Mouse (Mus musculus): ENCODE measurements around the gene Gm6525.

Gene Gm6525

DNA sequence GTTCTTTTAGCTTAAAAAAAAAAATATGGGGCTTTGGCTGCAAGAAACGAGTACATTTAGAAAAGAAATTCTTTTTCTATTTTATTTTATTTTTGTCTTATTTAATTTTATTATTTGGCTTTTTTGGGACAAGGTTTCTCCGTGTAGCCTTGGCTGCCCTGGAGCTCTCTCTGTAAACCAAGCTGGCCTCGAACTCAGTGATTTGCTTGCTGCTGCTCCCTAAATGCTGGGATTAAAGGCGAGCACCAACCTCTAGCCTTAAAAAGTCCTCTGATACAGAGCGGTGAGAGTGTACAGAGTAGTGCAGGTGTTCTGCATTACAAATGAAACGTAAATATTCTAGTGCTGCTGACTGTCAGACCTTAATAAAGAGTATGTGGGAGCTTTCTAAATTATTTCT is 17.8 kb upstream of the Gm6525 start:
- Histone ChIP-seq H3K36me3 (ENCODE audit: control insufficient read depth, insufficient read depth, low read length, poor library complexity, severe bottlenecking) (no peaks in the 10 kb centered on the region), H3K27me3 (ENCODE audit: control insufficient read depth, insufficient read depth, low read length, poor library complexity, severe bottlenecking) (no peaks in the 10 kb centered on the region)
- no peak for DNase-seq (ENCODE audit: low read depth, low spot score)

DNA sequence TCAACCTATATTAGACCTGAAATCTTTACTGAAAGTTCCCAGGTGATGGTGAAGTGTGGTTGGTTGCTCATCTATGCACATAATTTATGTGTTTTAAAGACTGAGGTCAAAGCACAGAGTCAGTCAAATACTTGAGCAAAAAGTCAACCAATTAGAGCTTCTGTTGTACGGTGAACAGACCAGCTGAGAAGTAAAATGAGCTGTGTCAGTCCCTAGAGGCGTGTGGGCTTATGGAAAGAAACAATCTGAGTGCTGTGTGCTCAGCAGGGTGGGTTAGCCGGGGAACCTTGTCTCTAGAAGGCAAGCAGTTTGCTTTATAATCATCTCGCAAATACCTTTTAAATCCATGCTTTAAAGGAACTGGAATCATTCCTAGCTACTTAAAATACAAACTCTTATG is 16.9 kb upstream of the Gm6525 start:
- H3K36me3 ChIP-seq (ENCODE audit: control insufficient read depth, insufficient read depth, low read length, poor library complexity, severe bottlenecking), result no peaks in the 10 kb centered on the region
- H3K27me3 ChIP-seq (ENCODE audit: control insufficient read depth, insufficient read depth, low read length, poor library complexity, severe bottlenecking), result no peaks in the 10 kb centered on the region
- peak; percentile 58 for DNase-seq (ENCODE audit: low read depth, low spot score)

DNA sequence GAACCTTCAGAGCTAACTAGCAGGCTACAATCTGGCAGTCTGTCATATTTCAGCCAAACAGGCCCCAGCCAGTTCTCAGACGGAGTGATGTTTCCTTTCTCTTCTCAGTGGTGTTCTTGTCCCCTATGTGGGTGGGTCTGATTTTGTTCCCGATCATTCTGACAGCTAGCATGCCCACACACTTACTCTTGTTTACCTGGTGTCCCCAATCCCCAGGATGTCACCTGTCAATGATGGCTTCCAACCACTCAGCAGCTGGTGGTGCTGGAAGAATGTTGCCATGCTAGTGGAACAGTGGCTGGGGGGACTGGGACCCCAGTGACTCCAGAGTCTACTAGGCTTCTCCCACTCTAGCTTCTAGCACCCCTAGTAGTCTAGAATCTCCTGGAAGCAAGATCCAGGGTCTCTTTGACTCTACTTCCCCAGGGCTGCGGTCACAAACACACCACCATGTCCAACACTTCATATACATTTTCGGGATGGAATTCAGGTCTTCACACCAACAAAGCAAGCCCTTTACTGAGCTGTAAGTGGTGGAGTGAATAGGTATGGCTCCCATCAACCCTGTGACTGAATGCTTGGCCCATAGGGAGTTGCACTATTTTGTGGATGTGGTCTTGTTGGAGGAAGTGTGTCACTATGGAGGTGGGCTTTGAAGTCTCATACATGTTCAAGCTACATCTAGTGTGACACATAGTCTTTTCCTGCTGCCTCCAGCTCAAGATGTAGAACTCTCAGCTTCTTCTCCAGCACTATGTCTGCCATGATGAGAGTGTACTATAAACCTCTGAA is 16.1 kb upstream of the Gm6525 start:
- Histone ChIP-seq H3K36me3 (ENCODE audit: control insufficient read depth, insufficient read depth, low read length, poor library complexity, severe bottlenecking) (no peaks in the 10 kb centered on the region), H3K27me3 (ENCODE audit: control insufficient read depth, insufficient read depth, low read length, poor library complexity, severe bottlenecking) (no peaks in the 10 kb centered on the region)
- DNase-seq (ENCODE audit: low read depth, low spot score), result no peak

DNA sequence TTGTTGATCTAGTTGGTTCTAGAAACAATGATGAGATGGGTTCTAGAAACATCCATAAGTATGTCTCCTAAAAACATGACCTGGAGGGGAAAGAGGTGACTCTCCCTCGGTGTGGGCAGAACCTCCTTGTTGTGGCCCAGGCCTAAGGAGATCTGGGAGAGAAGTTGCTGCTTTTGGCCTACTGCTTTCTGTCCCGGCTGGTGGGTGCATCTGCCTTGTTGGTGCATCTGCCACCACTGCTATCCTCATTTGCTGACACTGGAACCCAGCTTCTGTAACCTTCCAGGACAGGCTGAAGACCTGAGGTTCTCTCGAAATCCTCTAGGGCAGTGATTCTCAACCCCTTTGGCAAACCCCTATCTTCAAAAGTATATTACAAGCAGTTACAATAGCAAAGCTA is 8.5 kb upstream of the Gm6525 start:
- Histone ChIP-seq H3K36me3 (ENCODE audit: control insufficient read depth, insufficient read depth, low read length, poor library complexity, severe bottlenecking) (no peaks in the 10 kb centered on the region), H3K27me3 (ENCODE audit: control insufficient read depth, insufficient read depth, low read length, poor library complexity, severe bottlenecking) (no peaks in the 10 kb centered on the region)
- DNase-seq (ENCODE audit: low read depth, low spot score), result no peak

DNA sequence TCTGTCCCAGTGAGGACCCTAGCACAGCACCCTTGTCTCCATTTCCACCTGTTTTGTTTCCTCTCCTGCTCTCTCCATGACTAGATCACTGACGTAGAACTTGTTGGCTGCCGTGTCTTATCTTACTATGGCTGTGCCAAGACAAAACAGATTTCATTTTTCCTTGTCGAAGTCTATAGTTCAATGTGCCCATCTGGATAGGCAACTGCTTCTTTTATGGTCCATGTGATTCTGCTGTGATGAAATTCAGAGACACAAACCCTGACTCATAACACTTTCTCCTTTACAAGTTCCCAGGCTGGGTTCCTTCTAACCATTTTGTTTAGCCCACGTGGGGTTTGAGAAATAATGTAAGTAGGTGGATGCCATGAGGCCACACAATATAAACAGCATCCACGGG is 7.8 kb upstream of the Gm6525 start:
- H3K27me3 ChIP-seq (ENCODE audit: control insufficient read depth, insufficient read depth, low read length, poor library complexity, severe bottlenecking), result no peaks in the 10 kb centered on the region
- DNase-seq (ENCODE audit: low read depth, low spot score), result no peak
- no peaks in the 10 kb centered on the region for H3K36me3 ChIP-seq (ENCODE audit: control insufficient read depth, insufficient read depth, low read length, poor library complexity, severe bottlenecking)

DNA sequence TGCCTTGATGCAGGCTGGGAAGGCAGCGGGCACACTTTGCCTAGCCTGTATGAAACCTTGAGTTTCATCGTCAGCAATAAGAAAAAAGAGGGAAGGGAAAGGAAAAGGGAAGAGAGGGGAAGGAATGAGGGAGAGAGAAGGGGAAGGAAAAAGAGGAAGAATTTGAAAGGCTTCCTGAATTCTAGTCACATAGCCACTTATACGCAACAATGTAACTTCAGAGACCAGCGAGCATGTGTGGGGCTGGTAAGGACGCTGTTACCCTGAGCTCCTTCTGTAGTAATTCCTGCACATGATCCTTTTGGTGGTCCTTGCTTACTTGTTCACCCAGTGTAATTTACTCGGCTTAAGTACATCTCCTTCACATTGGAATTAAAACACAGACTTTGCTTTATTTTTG is 5.0 kb upstream of the Gm6525 start:
- no peaks in the 10 kb centered on the region for H3K27me3 ChIP-seq (ENCODE audit: control insufficient read depth, insufficient read depth, low read length, poor library complexity, severe bottlenecking)
- no peaks in the 10 kb centered on the region for H3K36me3 ChIP-seq (ENCODE audit: control insufficient read depth, insufficient read depth, low read length, poor library complexity, severe bottlenecking)
- no peak for DNase-seq (ENCODE audit: low read depth, low spot score)

DNA sequence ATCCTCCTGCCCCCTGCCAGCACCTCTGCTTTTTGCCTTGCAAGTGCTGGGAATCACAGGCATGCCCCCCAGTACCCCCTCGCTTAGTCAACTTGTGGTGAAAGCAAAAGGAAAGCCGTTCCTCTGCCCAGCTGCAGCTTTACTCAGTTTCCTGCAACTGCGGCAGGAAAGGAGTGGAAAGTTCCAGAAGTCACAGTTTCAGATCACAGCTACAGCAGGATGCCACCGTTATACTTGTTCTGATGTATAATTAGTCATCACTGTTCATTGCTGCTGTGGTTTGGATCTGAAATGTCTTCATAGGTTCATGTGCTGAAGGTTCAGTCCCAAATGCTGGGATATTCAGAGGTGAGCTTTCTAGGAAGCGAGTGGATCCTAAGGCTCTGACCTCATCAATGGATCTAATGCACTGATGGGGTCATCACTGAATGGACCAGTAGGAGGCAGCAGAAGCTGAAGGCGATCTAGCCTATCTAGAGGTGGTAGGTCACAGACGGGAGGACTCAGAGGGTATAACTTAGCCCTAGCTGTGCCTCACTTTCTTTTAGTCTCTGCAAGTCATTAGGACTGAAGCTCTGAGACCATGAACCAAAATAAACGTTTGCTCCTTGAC is 4.4 kb upstream of the Gm6525 start:
- Histone ChIP-seq H3K36me3 (ENCODE audit: control insufficient read depth, insufficient read depth, low read length, poor library complexity, severe bottlenecking) (no peaks in the 10 kb centered on the region), H3K27me3 (ENCODE audit: control insufficient read depth, insufficient read depth, low read length, poor library complexity, severe bottlenecking) (no peaks in the 10 kb centered on the region)
- peak; percentile 34 for DNase-seq (ENCODE audit: low read depth, low spot score)

DNA sequence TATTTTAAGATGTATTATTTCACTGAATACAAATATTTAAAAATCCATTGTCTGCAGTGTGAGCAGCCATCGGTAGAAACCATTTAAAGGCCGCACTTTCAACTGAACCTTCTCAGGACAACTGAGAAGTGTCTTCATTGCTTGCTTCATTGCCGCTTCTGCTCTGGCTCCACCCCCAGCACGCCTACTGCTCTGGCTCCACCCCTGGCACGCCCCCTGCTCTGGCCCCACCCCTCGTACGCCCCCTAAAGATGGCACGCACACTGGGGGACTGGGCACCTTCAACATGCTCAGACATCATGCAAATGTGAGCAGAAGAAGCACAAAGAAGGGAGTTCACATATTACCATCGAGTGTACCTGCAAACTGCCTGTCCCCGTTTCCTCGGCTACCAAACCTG is 1.5 kb upstream of the Gm6525 start:
- no peaks in the 10 kb centered on the region for H3K36me3 ChIP-seq (ENCODE audit: control insufficient read depth, insufficient read depth, low read length, poor library complexity, severe bottlenecking)
- H3K27me3 ChIP-seq (ENCODE audit: control insufficient read depth, insufficient read depth, low read length, poor library complexity, severe bottlenecking), result no peaks in the 10 kb centered on the region
- DNase-seq (ENCODE audit: low read depth, low spot score), result peak; percentile 20

DNA sequence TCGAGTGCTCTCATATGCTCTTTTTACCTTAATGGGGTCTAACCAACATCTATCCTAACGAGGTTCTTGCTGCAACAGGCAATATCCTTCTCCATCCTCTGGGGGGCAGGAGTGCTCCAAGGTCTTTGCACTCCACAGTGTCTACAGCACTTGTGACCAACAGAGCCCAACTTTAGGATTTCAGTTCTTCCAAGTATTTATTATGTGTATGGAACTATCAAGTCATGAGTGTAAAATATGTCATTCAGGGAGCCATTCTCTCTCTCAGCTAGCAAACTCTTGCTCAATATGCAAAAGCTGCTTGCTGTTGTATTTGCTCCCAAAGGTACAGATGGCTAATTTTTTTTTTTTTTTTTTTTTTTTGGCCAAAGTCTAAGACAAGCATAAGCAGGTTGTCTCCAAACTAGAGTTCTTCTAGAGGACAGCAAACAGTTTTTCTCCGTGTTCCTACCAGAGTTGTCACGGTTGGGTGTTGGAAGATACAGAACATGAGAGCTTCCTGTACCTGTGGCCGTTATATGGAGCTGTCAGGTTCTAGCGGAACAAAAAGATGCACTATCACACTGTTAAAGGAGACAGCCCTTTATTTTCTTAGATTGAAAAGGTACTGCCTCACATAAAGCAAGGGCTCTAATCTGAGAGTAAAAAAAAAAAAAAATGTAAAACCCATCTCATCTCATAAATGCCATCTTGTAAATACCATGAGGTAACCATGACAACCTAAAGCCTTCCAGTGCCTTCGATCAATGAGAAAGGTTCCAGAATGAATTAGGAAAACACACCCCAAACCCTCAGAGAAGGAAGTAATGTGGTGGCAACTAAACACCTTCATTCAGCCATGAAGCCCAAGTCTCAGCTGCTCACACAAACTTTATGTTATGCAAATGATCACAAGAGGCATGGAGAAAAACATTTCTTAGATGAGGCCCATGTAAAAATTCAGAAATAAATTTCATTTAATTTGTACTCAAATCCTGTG is 1.7 kb downstream of the Gm6525 start:
- DNase-seq (ENCODE audit: low read depth, low spot score), result peak; percentile 80
- H3K36me3 ChIP-seq (ENCODE audit: control insufficient read depth, insufficient read depth, low read length, poor library complexity, severe bottlenecking), result no peaks in the 10 kb centered on the region
- no peaks in the 10 kb centered on the region for H3K27me3 ChIP-seq (ENCODE audit: control insufficient read depth, insufficient read depth, low read length, poor library complexity, severe bottlenecking)

DNA sequence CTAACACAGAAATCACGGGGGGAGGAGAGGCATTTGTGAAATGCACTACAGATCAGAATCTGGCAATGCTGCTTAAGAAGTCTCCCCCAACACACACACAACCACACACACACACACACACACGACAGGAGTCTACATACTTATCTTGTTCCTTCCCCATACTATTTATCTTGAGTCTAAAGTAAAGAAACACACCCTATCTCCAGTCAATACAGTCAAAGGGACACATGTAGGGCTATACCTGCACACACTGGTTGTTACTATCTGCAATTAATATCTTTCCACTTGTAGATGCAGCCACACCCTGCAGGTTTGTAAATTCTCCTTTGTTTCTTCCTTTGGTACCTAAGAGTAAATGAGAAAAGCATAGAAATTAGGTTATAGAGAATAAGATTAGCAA is 3.9 kb downstream of the Gm6525 start:
- Histone ChIP-seq H3K36me3 (ENCODE audit: control insufficient read depth, insufficient read depth, low read length, poor library complexity, severe bottlenecking) (no peaks in the 10 kb centered on the region), H3K27me3 (ENCODE audit: control insufficient read depth, insufficient read depth, low read length, poor library complexity, severe bottlenecking) (no peaks in the 10 kb centered on the region)
- no peak for DNase-seq (ENCODE audit: low read depth, low spot score)

DNA sequence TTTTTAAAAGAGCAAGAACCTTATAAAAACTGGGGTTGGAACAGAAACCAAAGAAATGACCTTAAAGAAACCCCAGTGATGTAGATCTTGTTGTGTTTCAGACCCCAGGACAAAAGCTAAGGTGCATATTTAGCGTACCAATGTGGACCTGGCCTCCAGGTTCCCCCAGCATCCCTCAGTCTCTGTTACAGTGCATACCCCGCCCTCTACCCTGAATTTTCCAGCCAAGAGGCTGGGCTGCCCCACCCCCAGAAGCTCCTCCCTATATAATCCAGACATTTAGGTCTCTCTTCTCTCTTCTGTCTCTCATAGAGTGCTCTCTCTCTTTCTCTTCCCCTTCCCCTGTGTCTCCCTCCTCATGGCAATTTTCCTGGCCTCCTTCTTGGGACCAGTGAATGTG is 6.4 kb downstream of the Gm6525 start:
- Histone ChIP-seq H3K36me3 (ENCODE audit: control insufficient read depth, insufficient read depth, low read length, poor library complexity, severe bottlenecking) (no peaks in the 10 kb centered on the region), H3K27me3 (ENCODE audit: control insufficient read depth, insufficient read depth, low read length, poor library complexity, severe bottlenecking) (no peaks in the 10 kb centered on the region)
- DNase-seq (ENCODE audit: low read depth, low spot score), result no peak

DNA sequence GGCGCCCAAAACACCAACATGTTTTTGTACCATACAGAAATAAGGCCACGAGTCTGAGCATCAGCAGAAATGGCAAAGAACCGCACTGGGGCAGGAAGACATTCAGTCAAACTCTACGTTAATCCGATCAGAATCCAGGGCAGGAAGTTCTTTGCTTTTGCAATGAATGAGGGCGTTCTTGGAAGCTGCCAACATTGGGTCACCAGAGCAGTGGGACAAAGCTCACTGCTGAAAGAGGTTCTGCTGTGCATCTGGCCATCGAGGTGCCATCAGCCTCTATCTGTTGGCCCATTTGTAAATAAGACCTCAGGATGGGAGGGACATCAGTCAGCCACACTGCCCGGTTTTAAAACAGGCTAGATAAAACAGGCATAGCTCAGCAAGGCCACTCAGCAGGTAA is 7.2 kb downstream of the Gm6525 start:
- H3K27me3 ChIP-seq (ENCODE audit: control insufficient read depth, insufficient read depth, low read length, poor library complexity, severe bottlenecking), result no peaks in the 10 kb centered on the region
- DNase-seq (ENCODE audit: low read depth, low spot score), result no peak

DNA sequence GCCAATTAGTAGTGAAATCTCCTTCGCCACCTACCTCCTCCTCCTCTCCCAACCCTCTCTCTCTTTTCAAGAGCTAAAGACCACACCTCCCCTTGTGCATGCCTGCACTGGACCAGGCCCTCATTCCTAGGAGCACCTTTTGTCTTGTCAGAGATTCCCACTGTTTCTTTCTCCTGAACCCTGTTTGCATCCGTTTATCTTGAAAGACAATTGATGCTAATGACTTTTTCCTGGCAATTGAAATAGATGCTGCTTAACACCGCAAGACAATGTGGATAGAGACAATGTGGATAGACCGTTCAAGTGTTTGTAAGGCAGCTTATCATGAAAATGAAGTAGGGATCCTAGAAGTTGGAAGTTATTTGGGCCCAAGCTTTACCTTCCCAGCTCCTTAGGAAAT is 7.8 kb downstream of the Gm6525 start:
- DNase-seq (ENCODE audit: low read depth, low spot score), result no peak
- no peaks in the 10 kb centered on the region for H3K36me3 ChIP-seq (ENCODE audit: control insufficient read depth, insufficient read depth, low read length, poor library complexity, severe bottlenecking)
- H3K27me3 ChIP-seq (ENCODE audit: control insufficient read depth, insufficient read depth, low read length, poor library complexity, severe bottlenecking), result no peaks in the 10 kb centered on the region

More for the DNA sequence above, 7.2 kb downstream of the Gm6525 start:
- H3K36me3 ChIP-seq (ENCODE audit: control insufficient read depth, insufficient read depth, low read length, poor library complexity, severe bottlenecking), result no peaks in the 10 kb centered on the region

DNA sequence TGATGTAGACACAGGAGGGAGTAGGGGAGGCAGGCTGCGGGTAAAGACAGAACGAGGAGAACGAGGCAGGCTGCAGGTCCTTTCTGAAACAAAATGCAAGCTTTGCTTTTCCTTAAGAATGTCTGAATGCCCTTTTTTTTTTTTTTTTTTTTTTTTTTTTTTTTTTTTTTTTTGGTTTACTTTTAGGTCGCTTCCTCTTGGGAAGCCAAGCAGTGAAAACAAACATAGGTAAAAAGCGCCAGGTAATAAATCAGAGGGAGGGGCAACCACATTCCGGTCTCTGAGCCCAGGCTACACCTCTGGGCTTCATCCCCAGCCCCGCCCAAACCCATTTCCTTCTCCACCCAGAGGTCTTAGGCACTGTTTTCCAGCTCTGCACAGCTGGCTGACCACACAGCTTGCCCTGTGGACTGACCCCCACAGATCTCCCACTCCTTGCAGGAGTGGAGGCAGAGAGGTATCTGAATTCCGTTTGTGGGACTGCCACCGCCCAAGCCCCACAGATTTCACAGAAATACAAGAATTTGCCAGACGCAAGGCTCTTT is 15.8 kb downstream of the Gm6525 start:
- no peak for DNase-seq (ENCODE audit: low read depth, low spot score)
- Histone ChIP-seq H3K27me3 (ENCODE audit: control insufficient read depth, insufficient read depth, low read length, poor library complexity, severe bottlenecking) (no peaks in the 10 kb centered on the region), H3K36me3 (ENCODE audit: control insufficient read depth, insufficient read depth, low read length, poor library complexity, severe bottlenecking) (no peaks in the 10 kb centered on the region)
